Mouse (Mus musculus): ENCODE results near the gene Tsku.

The Tsku gene

DNA sequence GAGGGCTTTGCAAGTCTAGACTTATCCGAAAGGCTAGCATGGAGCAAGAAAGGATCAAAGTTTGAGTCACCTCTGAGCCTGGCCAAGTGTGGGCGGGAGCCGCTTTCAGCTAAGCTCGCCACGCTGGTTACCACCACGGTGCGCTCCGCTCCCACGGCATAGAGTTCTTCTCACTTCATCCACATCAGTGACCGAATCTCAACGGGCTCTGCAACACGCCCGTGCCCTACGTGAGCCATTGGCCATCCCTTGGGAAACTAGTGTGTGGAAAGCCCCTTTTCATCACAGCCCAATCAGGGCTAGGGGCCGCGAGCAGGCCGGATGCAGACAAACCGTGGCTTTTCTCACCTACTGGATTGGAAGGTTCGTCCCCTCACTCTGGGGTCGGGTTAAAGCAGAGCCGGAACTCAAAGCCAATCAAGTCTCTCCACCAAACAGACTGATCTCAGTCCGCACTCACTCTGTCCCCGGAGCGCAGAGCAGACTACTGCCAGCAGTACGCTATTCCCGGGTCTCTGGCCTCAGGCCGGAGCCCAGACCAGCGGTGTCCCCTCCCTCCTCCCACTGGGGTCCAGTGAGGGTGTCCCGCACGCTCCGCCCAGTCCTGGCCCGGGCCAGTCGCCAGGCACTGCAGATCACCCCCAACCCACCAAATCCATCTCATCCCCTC lies 1.0 kb downstream of the Tsku start:
- peak; percentile 17 for DNase-seq (ENCODE audit: low read depth, low spot score)

DNA sequence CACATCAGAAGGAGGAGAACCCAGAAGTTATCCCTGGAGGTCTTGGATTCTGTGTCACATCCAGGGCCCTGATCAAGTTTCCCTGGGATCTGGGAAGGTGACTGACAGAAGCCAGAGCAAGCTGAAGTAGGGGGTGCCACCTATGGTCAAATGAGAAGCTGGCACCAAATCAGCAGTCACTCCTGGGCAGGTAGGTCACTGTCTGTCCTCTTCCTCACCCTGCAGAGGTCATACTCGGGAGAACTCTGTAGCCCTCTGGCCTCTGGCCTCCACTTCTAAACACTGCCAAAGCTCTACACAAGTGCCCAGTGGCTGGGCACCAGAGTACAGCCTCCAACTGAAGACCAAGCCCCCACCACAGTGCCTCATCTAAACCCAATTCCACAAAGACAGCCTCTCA lies 3.1 kb downstream of the Tsku start:
- DNase-seq (ENCODE audit: low read depth, low spot score) = no peak

DNA sequence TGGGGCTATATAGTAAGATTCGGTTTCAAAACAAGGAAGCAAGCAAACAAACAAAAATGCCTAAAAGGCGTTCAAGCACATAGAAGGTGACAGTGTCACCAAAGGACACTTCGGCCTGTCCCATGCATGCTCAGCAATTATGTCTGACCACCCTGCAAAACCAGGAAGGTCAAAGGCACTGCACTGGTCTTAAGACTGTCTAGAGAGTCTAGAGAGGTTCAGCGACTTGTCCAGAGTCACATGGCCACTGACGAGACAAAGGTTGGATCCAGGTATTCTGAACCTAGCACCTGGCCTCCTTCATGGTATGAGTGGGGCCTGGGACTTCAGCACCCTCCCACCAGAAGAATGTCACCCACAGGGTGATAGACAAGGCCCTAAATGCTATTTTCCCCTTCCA lies 3.8 kb downstream of the Tsku start:
- DNase-seq (ENCODE audit: low read depth, low spot score) = no peak

DNA sequence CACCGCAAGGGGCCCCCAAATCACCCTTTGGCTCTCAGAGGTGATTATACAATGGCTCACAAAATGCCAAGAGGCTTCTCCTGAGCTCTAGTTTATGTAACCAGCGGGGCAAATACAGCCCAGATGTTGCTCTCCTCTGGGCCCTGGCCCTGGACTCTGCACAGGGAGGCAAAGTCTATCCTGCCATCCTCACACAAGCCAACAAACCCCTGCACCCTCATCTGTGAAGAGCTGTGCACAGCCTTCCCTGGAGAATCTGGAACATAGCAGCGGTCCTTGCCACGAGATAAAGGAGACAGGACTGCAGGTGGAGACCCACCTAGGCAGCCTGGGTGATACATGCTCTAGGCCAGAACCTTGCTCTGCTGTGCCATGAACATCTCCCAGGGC lies 6.2 kb downstream of the Tsku start:
- DNase-seq (ENCODE audit: low read depth, low spot score) = no peak

DNA sequence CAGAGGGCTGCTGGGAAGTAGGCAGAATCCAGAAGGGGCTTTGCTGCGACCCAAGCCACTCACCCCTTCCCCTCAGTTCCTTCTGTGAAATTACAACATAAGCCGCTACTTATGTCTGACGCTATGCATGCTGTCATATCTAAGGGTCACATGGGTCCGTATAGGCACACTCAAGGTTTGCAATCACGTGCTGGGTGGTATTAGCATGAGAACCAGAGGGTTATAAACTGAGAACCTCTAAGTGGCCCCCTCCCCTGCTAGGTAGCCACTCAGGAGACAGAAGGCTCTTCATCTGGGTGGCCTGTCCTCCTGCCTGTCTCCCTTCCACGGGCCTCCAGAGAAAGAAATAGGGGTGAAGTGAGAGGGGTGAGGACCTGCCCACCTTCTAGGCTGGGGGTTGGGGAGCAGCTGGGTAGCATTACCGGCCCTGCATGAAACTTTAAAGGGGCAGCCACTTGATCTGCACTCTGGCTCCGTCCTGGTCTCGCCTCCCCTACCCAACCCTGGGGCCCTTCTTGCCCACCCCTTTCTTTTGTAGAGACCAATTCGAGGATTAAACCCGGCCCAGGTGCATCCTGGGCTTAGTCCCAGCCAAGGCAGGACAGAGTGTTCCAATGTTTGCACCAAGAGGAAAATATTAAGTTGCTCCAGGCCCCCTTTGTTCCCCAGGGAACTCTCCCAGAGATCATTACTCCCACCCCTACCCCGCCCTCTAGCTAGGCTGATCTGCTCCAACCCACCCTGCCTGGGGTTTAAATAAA lies 6.8 kb downstream of the Tsku start:
- DNase-seq (ENCODE audit: low read depth, low spot score) = no peak

DNA sequence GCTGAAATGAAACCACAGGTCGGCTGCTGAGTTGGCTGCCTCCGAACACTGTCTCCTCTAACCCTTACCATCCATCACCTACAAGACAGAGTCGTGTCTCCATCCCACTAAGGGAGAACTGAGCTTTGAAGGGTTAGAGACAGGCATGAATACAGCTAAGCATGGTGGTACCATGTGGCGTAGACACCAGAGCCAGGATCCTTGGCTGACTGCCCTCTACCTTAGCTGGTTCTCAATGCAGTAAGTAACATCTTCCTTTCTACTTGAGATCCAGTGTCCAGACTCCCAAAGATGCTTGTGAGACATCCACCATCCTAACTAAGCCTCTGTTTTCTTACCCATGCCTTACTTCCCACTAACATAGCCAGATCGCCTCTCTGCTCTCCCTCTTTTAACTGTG lies 7.5 kb downstream of the Tsku start:
- DNase-seq (ENCODE audit: low read depth, low spot score) = no peak

DNA sequence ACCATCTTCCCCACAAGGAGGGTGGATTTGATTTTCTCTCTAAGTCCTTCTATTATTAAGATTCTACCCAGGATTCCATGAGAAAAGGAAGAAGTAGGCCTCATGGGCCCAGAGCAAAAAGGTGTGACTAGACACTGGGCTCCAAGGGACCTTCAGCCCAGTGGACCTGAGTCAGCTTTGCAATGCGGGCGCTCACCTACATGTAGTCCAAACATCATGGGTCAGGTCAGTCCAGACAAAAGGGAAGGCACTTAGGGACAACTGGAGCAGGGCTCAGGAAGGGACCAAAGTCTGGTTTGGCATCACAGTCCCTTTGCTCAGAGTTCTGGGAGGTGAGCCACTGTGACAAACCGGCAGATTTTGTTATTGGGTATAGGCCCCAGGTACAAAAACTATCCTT lies 9.6 kb downstream of the Tsku start:
- no peak for DNase-seq (ENCODE audit: low read depth, low spot score)

DNA sequence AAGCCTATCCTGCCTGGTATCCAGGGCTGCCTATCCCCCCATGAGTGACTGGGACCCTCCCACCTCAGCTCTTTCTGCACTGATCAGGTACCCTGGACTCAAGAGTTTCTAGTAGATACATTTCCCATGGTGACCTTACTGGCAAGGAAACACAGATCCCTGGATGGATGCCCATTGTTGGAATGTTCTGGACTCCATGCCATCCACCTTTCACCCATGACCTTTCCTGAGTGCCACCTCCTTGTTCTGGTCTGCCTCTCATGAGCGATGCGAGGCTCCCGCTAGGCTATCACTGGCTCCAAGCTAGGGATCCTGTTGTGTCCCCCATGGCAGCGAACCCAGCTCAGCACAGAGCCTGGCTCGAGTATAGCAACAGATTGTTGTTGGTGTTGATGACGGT lies 11.3 kb downstream of the Tsku start:
- DNase-seq (ENCODE audit: low read depth, low spot score) = no peak

DNA sequence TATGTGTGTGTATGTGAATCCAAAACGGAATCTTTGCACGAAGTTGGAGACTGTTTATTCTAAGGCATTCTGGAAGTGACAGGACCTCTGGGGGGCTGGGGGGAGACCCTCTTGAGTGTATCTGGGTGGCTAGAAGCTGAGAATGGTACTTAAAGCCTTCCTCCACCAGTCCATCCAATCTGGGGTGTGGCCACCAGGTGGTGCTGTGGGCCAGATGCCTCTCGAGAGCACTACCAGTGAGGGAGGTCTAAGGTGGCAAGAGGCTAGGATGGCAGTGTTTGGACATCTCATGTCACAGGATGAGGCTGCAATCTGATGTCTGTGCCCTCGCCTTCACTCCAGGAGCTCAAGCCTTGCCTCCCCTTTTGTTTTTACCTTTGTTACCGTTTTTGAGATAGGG lies 12.0 kb downstream of the Tsku start:
- DNase-seq (ENCODE audit: low read depth, low spot score) = peak; percentile 89

DNA sequence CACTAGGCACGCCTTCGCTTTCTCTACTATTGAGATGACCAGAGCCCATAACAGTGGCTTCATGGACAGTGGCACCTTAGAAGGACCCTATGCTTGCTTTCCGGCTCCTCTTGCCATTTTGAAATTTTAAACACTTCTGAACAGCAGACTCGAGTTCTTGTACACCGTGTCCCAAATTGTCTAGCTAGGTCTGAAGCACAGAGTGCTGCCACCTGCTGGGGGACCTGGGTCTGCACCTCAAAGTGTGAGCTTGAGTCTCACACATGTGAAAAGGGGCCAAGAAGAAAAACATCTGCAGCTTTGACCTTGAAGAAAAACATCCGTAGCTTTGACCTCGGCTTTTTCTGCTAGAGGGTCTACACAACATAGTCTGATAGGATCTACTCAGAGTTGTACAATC lies 13.1 kb downstream of the Tsku start:
- peak; percentile 81 for DNase-seq (ENCODE audit: low read depth, low spot score)

DNA sequence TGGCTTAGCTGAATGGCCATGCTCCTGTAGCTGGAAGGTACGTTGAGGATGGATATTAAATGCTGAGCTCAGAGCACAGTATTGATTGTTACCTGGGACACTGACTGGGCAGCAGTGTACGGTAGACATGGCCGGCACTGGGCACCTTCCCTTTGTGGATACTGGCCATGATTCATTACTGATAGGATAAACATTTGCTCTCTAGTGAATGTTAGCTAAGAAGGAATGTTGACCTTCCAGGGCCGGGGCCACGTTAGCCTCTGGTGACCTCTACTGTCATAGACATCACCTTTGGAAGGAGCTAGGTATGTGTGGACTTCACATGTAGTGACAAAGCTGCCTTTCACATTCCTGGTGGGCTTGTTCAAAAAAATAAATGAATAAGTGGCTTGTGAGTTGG lies 13.7 kb downstream of the Tsku start:
- DNase-seq (ENCODE audit: low read depth, low spot score) = no peak

DNA sequence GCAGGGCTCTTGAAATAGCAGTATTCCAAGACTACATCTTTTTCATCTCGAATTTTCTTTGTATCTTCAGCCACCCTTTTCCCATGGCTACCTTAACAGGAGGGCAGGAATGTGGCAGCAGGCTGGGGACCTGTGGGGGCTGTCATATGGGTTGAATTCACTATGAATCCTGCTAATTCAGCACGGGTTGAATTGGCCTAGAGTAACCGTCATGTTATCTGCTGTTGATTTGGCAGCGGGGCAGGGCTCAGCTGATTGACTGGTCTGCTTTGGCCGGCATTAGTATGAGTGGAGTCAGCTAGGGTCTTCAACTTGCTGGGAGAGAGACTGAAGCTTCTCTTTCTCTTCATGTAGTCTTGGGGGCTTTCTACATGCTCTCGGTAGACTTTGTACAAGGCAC lies 16.1 kb downstream of the Tsku start:
- no peak for DNase-seq (ENCODE audit: low read depth, low spot score)

DNA sequence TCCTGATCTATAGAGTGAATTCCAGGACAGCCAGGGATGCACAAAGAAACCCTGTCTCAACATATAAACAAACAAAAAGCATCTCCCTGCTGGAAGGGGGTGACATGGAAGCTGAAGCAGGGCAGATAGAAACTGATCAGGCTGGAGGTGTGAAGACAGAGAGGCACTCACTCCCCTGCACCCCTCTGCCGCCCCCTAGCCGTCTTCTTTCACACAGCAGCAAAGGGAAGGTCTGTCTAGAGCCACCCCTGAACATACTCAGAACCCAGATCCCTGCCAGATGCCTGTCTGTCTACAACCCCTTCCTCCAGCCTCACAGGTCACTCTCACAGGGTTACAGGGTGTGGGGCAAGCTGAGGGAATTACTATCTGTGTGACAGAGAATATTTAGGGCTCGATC lies 16.8 kb downstream of the Tsku start:
- DNase-seq (ENCODE audit: low read depth, low spot score) = peak; percentile 64

DNA sequence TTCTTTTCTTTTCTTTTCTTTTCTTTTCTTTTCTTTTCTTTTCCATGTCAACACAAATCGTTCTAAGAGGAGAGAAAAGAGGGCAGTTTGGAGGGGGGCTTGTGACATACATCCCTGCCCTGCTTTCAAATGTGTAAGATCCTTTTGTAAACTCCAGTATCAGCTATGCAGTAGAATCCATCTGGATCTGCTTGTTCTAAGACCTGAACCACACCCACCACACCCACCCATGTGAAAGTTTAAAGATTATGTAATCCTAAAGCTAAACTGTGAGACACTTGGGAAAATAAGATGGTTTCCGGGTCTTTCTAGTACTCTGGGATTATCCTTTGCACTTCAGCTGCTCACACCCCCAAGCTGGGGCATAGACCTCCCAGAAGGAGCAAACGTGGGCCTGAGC lies 18.9 kb downstream of the Tsku start:
- no peak for DNase-seq (ENCODE audit: low read depth, low spot score)

DNA sequence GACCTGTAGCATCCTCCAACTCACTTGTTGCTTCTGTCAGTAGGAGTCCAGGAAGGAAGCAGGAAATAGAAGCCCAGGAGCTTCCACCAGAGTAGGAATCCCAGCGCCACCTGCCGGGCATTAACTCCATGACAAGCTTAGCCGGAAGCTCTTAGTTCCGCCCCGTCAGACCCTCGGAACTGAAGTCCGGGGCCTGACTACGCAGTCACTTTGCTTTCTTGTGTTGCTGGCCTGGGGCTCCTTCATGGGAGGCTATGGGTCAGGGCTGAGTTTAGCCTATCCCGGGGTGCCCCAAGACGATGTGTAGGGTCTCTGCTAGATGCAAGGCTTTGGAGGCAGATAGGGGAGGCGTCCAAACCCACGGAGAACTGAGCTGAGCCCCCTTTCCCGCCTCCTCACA lies 19.7 kb downstream of the Tsku start:
- DNase-seq (ENCODE audit: low read depth, low spot score) = peak; percentile 88

DNA sequence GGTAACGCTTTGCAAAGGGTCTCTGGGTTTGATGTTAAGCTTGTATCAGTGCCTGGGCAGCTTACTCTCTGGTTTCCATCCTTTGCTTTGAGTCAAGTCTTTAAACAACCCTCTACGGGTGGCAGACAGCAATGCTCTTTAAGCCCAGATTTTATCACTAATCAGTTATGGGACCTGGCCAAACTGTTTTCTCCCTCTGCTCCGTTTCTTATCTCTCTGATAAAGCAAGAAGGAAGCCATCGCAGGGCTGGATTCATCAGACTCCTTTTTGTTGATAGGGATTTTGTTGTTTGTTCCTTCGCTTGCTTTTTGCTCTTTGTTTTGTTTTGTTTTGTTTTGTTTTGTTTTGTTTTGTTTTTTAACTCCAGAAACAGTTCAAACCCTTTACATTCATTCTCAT lies 20.8 kb downstream of the Tsku start:
- no peak for DNase-seq (ENCODE audit: low read depth, low spot score)

DNA sequence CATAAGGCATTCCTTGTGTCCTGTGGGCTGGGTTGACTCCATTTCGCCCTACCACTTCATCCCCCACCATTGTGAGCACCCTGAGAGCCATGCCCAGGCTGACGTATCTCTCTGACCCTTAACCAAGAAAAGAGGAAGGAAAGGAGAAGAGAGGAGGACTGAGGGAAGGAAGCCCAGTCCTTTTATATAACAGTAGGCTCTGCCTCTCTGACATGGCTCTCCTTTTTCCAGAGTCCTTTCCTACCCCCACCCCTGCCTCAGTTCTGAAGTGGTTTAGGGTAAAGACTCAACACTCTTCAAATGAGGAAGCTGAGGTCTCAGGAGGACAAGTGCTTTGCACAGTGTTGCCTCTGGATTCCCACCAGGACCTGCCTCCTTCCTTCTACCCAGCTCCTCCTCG lies 27.1 kb downstream of the Tsku start:
- no peak for DNase-seq (ENCODE audit: low read depth, low spot score)

DNA sequence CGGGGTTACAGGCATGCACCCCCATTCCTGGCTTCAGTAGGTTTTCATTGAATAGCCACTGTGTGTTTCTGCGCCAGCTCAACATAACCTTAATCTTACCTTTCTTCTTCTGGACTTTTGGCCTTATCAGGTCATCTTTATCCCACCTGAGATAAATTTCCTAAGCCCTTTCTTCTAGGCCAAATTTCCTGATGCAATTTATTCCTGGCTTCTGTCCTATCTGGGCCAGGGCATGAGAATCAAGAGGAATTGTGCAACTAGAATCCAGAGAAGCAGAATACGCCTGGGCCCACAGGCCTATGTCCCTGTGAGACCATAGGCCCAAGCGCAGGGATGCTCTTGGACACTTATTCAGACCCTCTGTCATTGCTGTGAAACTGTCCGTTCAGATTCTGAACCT lies 27.6 kb downstream of the Tsku start:
- no peak for DNase-seq (ENCODE audit: low read depth, low spot score)

DNA sequence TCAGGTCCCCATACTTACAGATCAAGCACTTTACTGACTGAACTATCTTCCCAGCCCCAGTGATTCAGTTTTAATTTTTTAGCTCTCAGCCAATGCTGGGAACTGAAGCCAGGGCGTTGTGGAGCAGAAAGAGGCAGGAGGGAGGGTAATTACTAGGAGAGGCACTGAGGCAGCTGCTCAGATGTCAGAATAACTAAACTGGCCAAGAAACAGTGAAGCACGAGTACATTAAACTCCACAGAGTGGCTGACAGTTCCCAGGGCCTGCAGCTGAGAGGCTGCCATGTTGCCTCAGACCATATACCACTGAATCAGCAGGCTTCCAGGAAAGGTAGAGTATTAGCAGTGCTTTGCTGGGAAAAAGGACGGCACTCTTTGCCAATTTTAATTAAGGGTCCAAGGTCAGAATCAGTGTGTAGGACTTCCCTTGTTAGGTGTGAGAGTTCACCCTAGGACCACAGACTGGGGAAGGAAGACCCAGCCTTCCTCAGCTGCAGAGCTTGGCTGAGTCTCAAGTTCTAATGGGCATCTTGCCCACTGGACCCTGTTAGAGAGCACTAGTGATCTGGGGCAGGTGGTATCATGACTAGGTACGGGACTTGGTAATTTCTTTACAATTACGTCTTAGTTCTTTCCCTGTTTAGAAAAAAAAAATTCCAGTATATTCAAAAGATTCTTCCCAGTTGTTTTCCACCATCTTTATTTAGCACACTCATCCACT lies 28.3 kb downstream of the Tsku start:
- DNase-seq (ENCODE audit: low read depth, low spot score) = no peak

DNA sequence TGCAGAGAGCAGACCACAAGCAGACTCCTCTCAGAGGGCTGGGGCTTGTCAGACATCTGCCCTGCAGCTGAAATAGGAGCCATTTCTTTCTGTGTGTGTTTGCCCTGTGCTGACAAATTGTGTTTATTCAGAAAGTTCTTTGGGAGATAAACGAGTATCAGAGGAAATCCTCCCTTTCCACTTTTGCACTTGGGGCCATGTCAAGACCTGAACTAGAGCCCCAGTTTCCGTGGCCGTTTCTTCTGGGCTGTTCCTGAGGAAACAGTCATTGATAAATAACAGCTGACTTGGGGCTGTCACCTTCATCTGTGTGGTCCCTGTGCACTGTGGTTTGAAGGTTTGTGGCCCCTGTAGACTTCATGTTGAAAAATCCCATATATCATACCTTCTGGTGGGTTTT lies 29.2 kb downstream of the Tsku start:
- no peak for DNase-seq (ENCODE audit: low read depth, low spot score)

DNA sequence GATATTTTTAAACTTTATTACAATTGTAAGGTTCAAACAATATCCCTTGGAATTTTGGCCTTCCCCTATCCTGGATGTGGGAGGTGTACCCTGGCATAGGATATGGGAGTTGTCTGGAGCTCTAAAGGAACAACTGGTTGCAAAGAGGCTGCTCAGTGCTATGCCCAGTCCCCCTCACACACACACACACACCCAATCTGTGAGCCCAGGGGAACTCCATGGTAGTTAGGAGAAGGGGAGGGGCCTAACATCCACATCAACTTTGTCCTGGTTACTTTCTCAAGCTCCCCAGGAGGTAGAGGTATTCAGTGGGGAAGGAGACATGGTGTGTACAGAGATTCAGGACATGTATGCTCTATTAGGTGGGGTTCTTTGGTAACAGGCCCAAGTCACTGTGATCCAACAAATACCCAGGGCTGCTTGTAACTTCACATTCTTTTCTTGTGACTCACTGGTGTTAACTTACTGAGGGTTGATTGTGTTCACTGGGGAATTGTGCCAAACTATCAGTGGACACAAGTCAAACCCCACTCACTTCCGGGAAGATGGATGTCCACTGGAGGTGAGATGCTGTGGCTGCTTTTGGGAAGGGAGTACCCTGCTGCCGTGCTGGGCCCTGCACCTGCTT lies 30.6 kb downstream of the Tsku start:
- DNase-seq (ENCODE audit: low read depth, low spot score) = no peak

DNA sequence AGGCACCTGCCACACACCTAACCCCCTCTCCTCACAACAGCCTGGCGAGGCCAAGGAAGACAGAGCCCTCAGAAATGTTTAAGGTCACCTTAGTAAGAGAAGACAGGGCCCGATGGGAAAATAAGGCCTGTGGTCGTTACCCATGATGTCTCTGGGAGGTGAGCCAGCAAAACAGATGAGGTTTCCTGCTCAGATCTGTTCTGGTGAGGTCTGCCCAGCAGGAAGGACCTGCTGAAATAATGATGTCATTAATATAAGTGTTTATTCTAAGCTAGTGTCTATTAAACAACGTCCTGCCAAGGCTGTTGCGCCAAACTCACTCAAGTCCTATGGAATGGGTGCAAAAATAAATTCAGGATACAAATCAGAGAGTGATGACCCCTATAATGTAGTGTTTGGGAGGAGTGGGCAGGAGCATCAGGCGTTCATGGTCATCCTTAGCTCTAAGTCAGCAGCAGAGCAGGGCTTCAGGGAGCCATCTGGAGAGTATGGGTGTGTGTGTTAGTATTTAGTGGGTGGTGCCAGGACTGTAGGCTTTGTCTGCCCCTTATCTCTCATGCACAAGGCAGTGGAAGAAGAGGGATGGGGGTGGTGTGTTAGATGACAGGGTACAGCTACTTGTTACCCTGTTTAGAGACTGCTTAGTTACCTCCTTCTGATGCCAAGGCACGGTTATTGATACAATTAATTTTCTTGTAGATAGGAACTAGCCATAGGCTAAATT lies 31.3 kb downstream of the Tsku start:
- no peak for DNase-seq (ENCODE audit: low read depth, low spot score)
